Mouse (Mus musculus): ENCODE results near the gene Ccl28. TPM values are rescaled to one million over a fixed set of nuclear protein-coding genes. Genes with fewer than 3 reads are reported as not detected.

Gene Ccl28
- polyA plus RNA-seq, 1 experiment from 2014 or later: 0.19 TPM

DNA sequence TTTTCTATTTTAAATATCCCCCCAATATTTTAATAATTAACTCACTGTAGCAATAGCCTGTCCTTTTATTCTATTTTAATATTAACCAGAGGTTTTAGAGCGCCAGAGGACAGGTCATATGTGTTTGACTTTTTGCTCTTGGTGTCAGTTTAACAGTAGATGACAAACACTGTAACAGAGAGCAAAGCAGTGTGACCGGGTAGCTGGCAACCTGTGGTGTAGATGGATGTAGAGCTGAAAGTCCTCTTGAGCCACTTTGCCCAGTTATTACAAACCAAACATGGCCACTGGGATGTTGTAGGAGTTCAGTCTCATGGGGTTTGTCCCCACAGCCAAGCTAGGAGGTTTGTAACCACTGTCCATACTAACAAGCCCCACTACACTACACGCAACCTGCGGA, 74.8 kb downstream of the Ccl28 start:
- no peaks in the 10 kb centered on the region for H3K9me3 ChIP-seq
- H3K36me3 ChIP-seq (replicated peaks): peaks cover 96% of the 10 kb centered on the region
- peaks cover 34% of the 10 kb centered on the region for H3K4me1 ChIP-seq
- no peak for DNase-seq (ENCODE audit: extremely low spot score, low spot score)
- WGBS: 94% methylated on average over 4 of the region's 4 CpGs
- H3K27ac ChIP-seq: no peak overlapping the region
- H3K4me3 ChIP-seq: no peak overlapping the region
- H3K27me3 ChIP-seq (ENCODE audit: poor library complexity, severe bottlenecking): no peaks in the 10 kb centered on the region

Other genes starting within 250 kb of the Ccl28 start
- 100 and 112 TPM in 2 replicates for gene Paip1, start 195.2 kb upstream of the Ccl28 start, polyA plus RNA-seq (2016; fragmentation: Nextera tagmentation; extraction: Ambion mirVana)
- 65.7 and 68.7 TPM in 2 replicates for gene 4833420G17Rik, start 161.1 kb upstream of the Ccl28 start, polyA plus RNA-seq (2016; fragmentation: Nextera tagmentation; extraction: Ambion mirVana)
- gene Tmem267, start 135.8 kb upstream of the Ccl28 start, polyA plus RNA-seq (2016; fragmentation: Nextera tagmentation; extraction: Ambion mirVana): 2.0 and 2.2 TPM in 2 replicates
- gene 3110070M22Rik, start 135.4 kb upstream of the Ccl28 start, polyA plus RNA-seq (2016; fragmentation: Nextera tagmentation; extraction: Ambion mirVana): 1.3 and 1.7 TPM in 2 replicates
- gene Hmgcs1, start 66.6 kb downstream of the Ccl28 start, polyA plus RNA-seq (2016; fragmentation: Nextera tagmentation; extraction: Ambion mirVana): 340 and 341 TPM in 2 replicates
- 3.3 and 3.5 TPM in 2 replicates for gene Nim1k, start 132.1 kb downstream of the Ccl28 start, polyA plus RNA-seq (2016; fragmentation: Nextera tagmentation; extraction: Ambion mirVana)
- gene Zfp131, start 167.1 kb downstream of the Ccl28 start, polyA plus RNA-seq (2016; fragmentation: Nextera tagmentation; extraction: Ambion mirVana): 42.7 and 44.4 TPM in 2 replicates
- gene AF067063, start 206.4 kb downstream of the Ccl28 start, polyA plus RNA-seq (2016; fragmentation: Nextera tagmentation; extraction: Ambion mirVana): not detected in 2 replicates
- gene D13Ertd608e, start 212.2 kb downstream of the Ccl28 start, polyA plus RNA-seq (2016; fragmentation: Nextera tagmentation; extraction: Ambion mirVana): not detected in 2 replicates